Mouse (Mus musculus) erythroblast, adult 5-6 weeks (primary cell): ENCODE measurements around the gene Gpr87. TPM values are rescaled to one million over a fixed set of nuclear protein-coding genes. Genes with fewer than 3 reads are reported as not detected.

Experiments used
- ATAC-seq: replicated peaks from 2 replicates; pipeline ENCODE4 v1.8.0; 2016; ENCODE audit warnings: moderate number of reproducible peaks, mild to moderate bottlenecking, moderate TSS enrichment, inconsistent platforms; ENCODE audit not compliant: poor library complexity, low FRiP score, severe bottlenecking
- total RNA-seq, 2 experiments: library from RNA; stranded (forward) in 1 of 2; stranded (reverse) in 1 of 2; fragments of 150-400 nt in 1 of 2; fragments of 200-764, 138-1000 nt in 1 of 2; gene quantifications; 2 replicates each; pipeline versions ENCODE4 v1.2.3 to v1.2.4; 2015 to 2017; ENCODE audit warnings: low replicate concordance in 2 of 2

Gene Gpr87
- total RNA-seq, 2 experiments from 2014 or later, result not detected

DNA sequence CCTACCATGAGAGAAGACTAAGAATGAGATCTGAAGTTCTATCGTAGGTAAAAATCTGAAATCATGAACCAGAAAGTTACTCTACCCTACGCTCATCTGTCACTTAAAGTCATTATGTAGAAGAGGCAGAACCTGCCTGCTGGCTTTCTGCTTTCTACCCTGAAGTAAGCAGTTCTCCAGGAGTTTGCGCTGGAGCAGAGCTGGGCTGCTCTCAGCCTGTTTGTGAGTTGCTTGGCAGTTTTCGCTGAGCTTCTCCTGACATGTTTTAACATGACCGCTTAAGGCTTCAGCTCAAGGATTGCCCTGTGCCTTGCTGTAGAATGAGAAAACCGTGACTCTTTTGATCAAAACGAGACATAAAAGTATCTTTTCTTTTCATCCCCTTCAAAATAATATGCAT is 805 bp downstream of the Gpr87 start:
- no peak for ATAC-seq

DNA sequence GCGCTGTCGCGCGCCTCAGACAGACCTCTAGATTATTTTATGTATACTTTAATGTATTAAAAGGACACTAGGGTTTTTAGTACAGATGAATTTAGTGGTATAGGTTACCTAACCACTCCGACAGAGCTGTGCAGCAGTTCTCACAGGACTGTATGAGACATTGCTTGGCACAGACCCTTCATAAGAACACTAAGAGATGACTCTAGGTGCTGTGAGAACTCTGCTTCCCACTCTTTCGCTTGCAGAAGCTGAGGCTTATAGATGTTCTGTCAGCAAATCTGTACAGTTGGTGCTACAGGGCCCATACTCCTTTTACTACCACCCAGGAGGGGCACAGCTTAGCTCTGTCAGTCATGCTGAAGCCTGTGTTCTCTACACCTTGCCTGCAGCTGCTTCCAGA is 3.2 kb downstream of the Gpr87 start:
- ATAC-seq, result no peak

DNA sequence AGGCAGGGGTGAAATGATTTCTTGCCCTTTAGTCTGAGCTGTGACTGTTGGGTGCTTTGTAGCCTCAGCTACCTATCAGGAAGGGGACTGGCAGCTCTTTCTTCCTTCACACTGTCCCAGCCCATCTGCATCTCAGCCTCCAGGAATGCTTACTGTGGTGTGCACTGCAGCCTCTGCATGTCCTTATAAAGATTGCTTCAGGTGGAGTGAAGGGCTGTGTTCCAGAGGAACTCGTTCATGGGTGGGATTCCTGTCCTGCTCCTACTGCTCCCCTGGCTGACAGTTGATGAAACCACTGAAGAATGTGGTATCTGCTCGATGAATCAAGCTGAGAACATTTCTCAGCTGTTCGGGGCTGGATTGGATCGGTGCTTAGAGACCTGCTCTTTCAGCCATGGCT is 7.6 kb downstream of the Gpr87 start:
- no peak for ATAC-seq

DNA sequence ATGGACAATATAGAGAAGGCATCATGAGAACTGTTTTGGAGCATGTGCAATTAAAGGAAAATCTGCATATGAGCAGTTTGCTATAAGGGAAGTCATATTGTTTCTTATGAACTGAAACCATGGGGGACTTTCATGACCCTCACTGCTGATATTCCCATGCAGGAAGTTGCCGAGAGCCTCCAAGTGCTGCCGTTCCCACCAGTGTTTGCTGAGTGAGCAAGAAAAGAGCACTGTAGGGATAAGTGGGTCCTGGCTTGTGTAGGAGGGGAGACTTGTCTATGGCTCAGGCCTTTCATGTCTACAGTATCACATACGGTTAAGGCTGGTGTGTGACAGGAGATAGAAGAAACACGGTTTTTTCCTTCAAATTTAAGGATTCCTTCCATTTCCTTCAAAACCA is 9.2 kb downstream of the Gpr87 start:
- ATAC-seq, result no peak

GRCm38 (mm10) chr3:59182129-59182528 is 12.8 kb downstream of the Gpr87 start:
- no peak for ATAC-seq

GRCm38 (mm10) chr3:59181134-59181533 is 13.8 kb downstream of the Gpr87 start:
- ATAC-seq, result no peak

- ATAC-seq, result no peak
Measured at GRCm38 (mm10) chr3:59176871-59177270, 18.0 kb downstream of the Gpr87 start.

DNA sequence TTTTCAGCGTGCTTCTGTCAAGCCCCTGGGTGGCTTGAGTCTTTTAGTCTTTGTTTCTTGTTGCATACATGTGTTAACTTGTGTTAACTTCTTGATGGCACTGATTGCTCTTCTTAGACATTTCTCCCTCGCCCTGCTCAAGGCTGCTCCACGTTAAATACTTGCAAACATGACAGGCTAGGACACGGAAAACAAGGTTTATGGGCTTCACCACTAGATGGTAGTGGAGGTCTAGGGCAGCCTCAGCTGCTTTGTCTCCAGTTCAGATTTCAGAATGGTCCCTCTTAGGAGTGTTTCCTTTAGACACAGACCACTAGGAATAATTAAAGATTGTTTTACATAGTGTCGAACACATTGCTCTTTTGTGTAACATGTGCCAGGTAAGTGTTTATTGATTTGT is 19.7 kb downstream of the Gpr87 start:
- no peak for ATAC-seq

DNA sequence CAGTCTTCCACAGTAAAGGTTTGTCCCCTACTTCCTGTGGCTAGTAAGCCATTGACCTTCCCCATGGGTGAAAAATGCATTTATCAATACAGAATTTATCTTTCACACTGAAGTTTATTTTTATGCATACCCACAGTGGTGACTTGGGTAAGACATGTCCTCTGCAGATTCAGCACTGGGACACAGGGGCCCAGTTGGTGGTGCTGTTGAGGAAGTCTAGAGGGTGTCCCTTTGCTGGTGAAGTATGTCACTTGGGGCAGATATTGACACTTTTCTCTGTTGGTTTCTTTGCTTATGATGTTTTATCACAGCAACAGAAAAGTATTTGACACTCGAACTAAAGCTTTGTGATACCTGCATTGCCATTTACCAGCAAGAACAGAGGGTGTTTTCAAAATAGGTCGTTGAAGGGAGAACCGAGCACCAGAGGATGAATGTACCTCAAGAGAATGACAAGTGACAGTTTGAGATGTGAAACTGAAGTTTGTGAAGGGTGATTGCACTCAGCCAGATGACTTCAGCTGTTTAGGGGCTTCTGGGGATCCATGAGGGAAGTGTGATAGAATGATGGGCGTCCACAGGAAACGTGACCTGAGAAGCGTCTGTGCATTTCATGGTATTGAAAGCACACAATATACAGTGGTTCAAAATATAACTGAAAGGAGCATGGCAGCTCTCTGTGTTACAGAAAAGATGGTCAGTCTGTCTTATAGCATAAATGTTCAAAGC is 20.3 kb downstream of the Gpr87 start:
- no peak for ATAC-seq

DNA sequence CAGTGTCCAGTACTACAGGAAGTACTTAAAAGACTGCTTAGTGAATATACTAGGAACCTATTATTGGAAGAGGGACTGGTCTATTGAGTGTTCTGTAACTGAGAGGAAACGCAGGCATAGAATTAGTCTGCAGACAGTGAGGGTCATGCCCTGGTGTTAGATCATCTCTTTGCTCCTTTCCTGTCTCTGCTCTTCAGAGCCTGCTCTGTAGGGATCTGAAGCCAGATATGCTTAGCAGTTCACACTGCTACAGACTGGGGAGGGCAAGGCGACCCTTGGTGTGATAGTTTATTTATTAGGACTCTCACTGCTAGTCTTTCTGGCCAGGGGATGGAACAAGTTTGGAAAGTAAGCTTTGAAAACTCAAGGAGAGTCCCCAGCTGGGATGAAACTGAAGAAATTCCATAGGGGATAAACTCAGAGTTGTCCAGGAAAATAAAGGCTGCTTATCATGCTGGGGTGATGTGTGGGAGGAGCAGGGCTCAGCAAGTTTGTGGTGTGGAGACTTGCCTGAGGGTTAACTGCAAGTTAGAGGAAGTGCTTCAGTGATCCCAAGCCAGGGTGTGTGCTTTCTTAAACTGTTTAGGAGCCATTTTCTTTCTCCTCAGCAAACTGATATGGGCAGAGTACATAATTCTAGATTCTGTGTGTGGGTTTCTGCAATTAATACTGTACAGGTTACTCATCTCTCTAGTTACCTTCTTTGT is 24.8 kb downstream of the Gpr87 start:
- ATAC-seq, result no peak

- no peak for ATAC-seq
Measured at GRCm38 (mm10) chr3:59169215-59169614, 25.7 kb downstream of the Gpr87 start.

DNA sequence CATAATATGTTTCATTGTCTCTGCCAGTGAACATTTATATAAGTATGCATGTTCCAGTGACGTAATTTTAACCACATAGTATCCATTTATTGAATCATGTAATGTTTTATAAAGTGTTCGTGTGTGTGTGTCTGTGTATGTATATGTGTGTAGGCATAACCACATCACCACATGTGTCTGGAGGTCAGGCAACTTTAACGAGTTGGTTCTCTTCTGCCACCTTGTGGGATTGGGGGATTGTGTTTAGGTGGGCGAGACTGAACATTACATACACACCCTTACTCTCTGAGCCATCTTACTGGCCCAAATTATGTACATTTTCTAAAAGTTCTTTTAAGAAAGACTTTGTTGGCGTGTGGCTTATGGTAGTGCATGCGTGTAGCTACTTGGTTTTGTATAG is 26.4 kb downstream of the Gpr87 start:
- no peak for ATAC-seq

GRCm38 (mm10) chr3:59167417-59168054 is 27.4 kb downstream of the Gpr87 start:
- no peak for ATAC-seq

DNA sequence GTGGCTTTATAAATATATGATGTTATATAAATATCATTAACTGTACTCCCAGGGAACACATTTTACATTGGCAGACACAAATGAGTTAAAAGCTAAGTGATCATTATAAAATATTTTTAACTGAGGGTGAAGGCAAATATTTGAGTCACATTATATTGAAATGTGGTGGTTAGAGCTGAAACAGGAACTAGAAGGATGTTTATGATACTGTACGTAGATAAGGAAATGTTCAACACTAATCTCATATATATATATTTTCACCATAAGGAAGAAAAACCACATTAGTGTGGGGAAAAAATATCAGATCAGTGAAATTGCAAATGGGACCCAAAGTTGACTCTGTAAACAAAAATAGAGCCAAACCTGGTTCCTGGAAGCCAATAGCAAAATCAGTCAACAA is 34.4 kb downstream of the Gpr87 start:
- no peak for ATAC-seq

- ATAC-seq, result no peak
Measured at GRCm38 (mm10) chr3:59157048-59157447, 37.9 kb downstream of the Gpr87 start.

DNA sequence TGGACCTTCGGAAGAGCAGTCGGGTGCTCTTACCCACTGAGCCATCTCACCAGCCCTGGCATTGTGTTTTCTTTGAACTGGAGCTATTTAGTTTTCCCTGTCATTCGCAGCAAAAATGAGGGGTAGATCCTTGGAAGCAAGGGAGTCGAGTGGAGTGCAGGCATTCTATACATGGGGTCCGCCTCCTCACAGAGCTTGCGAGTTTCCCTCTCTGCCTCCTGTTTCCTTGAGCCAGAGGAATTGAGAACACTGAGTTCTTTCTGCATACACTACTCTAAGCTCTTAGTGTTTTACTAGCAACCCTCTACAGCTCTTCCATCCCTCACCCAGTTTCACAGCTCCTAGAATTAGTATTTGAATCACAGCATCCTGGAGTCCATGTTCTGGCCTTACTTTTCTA is 39.5 kb downstream of the Gpr87 start:
- ATAC-seq, result no peak

- no peak for ATAC-seq
Measured at GRCm38 (mm10) chr3:59154888-59155287, 40.0 kb downstream of the Gpr87 start.

- ATAC-seq, result no peak
Measured at GRCm38 (mm10) chr3:59153424-59153823, 41.5 kb downstream of the Gpr87 start, which contains the start of gene P2ry14. P2ry14 (minus strand) TSS chr3:59153618.

- ATAC-seq, result no peak
Measured at GRCm38 (mm10) chr3:59150624-59151023, 44.3 kb downstream of the Gpr87 start.

GRCm38 (mm10) chr3:59149646-59150045 is 45.3 kb downstream of the Gpr87 start:
- no peak for ATAC-seq

DNA sequence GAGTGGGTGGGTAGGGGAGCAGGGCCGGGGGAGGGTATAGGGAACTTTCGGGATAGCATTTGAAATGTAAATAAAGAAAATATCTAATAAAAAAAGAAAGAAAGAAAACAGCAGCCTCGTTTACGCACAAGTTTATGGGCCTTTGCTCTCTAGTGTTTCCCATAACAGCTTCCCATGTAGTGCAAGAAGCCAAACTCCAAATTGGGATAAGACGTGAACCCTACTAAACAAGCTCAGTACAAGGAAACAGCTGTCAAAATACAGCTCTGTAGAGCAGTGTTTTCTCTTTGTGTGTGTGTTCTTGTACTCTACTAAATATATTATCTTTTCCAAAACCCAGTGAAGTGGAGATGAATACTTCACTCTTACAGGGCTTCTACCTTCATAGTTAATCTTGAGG is 49.7 kb downstream of the Gpr87 start:
- ATAC-seq, result no peak
